Comparison of ENCODE assay signal across 23 mouse cellular contexts in genomic region chr15:31253380-31253779, GRCm38 (mm10). TPM values are rescaled to one million over a fixed set of nuclear protein-coding genes. Genes with fewer than 3 reads are reported as not detected.
DNase-seq lines count a peak whose midpoint lies in the region; ATAC-seq and TF ChIP-seq lines count a peak whose summit lies in the region.
"Had no signal": no experiment of that assay in that cellular context is flagged by ENCODE, and none has a peak within 500 bp of the region (broad histone marks: within the 10 kb centered on the region; RNA-seq: fewer than 3 reads in every experiment).

No protein-coding gene starts in this region.

- TF ChIP-seq RAD21 in CH12.LX (IDR thresholded peaks at IDR 0.05; ENCODE audit: low read depth, low read length), result peak; percentile 56

- ATAC-seq in midbrain, embryonic 13.5 days, result no peak
- peak; percentile 20; the same call in 1 of the 2 replicates for ATAC-seq in megakaryocyte progenitor cell, adult 5-6 weeks (replicated peaks; ENCODE audit: poor library complexity)
- ATAC-seq: forebrain, embryonic 16.5 days had no signal

- H3K79me2 ChIP-seq in CH12.LX (replicated peaks; ENCODE audit: control insufficient read depth, extremely low read depth, insufficient read depth, poor library complexity, severe bottlenecking), result no peaks in the 10 kb centered on the region

- H3K36me3 ChIP-seq in midbrain, embryonic 10.5 days, result no peaks in the 10 kb centered on the region
- no peaks in the 10 kb centered on the region for H3K36me3 ChIP-seq in midbrain, embryonic 13.5 days
- H3K36me3 ChIP-seq in CH12.LX (replicated peaks in 1 of 2; ENCODE audit: control insufficient read depth in 1 of 2, insufficient read depth in 1 of 2, low read length in 1 of 2), result peaks cover 0 to 46% of the 10 kb centered on the region in 2 experiments
- H3K36me3 ChIP-seq: embryonic facial prominence, embryonic 10.5 days; hindbrain, embryonic 12.5 days; liver, embryonic 13.5 days; neural tube, embryonic 15.5 days had no signal

- in situ Hi-C loops in CH12.LX (cut with MboI; ENCODE audit: low pct_ligation_motif_present, low pct_unique_long_range_greater_than_20kb, low sequenced_read_pairs), result loop anchor here (25.0 kb wide), 1 partner anchor 441 kb away; no protein-coding TSS in a partner anchor

- peak overlapping the region; percentile 13; the same call in 1 of the 2 replicates for H3K27ac ChIP-seq in gastrocnemius, adult 2 months
- 0 out of 2 replicates have a peak overlapping the region, but pooled peaks have one; percentile 49 for H3K27ac ChIP-seq in midbrain, embryonic 10.5 days (replicated peaks)
- H3K27ac ChIP-seq in midbrain, embryonic 13.5 days, result no peak overlapping the region
- H3K27ac ChIP-seq in CH12.LX (ENCODE audit: insufficient read depth, low read depth), result peak overlapping the region; percentile 9; the same call in 1 of the 2 replicates
- H3K27ac ChIP-seq: embryonic facial prominence, embryonic 10.5 days; hindbrain, embryonic 12.5 days; kidney, postnatal 0 days; neural tube, embryonic 15.5 days; stomach, postnatal 0 days had no signal

- no peaks in the 10 kb centered on the region for H3K27me3 ChIP-seq in midbrain, embryonic 10.5 days (ENCODE audit: low read depth, poor library complexity, severe bottlenecking)
- no peaks in the 10 kb centered on the region for H3K27me3 ChIP-seq in midbrain, embryonic 13.5 days
- H3K27me3 ChIP-seq in CH12.LX (replicated peaks), result no peaks in the 10 kb centered on the region
- H3K27me3 ChIP-seq: hindbrain, embryonic 12.5 days; liver, embryonic 13.5 days; neural tube, embryonic 15.5 days had no signal

- WGBS in midbrain, embryonic 10.5 days, result 75% methylated on average over 8 of the region's 8 CpGs
- 77% methylated on average over 8 of the region's 8 CpGs for WGBS in midbrain, embryonic 13.5 days

- no peak for TF ChIP-seq CTCF in gastrocnemius, adult 2 months (IDR thresholded peaks at IDR 0.05)
- peak in 1 of 2 experiments; percentile 62; a peak in 2 of 4 replicates for TF ChIP-seq CTCF in CH12.LX (conservative IDR thresholded peaks at IDR 0.05 in 1 of 2, IDR thresholded peaks at IDR 0.05 in 1 of 2; ENCODE audit: low read depth in 2 of 2, low read length in 2 of 2)

- H3K9me3 ChIP-seq in midbrain, embryonic 10.5 days (replicated peaks), result no peaks in the 10 kb centered on the region
- H3K9me3 ChIP-seq in midbrain, embryonic 13.5 days, result no peaks in the 10 kb centered on the region
- no peaks in the 10 kb centered on the region for H3K9me3 ChIP-seq in CH12.LX (replicated peaks; ENCODE audit: low read length)
- H3K9me3 ChIP-seq: embryonic facial prominence, embryonic 10.5 days; hindbrain, embryonic 12.5 days; liver, embryonic 13.5 days; neural tube, embryonic 15.5 days had no signal

- H3K4me2 ChIP-seq in midbrain, embryonic 13.5 days (replicated peaks), result no peak overlapping the region
- H3K4me2 ChIP-seq in CH12.LX (ENCODE audit: insufficient read depth, low read depth, poor library complexity, severe bottlenecking), result no peak overlapping the region
- H3K4me2 ChIP-seq: heart, embryonic 11.5 days; hindbrain, embryonic 12.5 days; liver, embryonic 13.5 days; neural tube, embryonic 15.5 days had no signal

- no peak for TF ChIP-seq EP300 in CH12.LX (IDR thresholded peaks at IDR 0.05; ENCODE audit: low read length)

- H3K4me1 ChIP-seq in midbrain, embryonic 10.5 days, result peaks cover 6% of the 10 kb centered on the region; the same call in 1 of the 2 replicates
- peaks cover 26% of the 10 kb centered on the region for H3K4me1 ChIP-seq in midbrain, embryonic 13.5 days (replicated peaks)
- H3K4me1 ChIP-seq in CH12.LX (ENCODE audit: control insufficient read depth in 1 of 2, insufficient read depth in 2 of 2), result peaks cover 48 to 96% of the 10 kb centered on the region in 2 experiments

- intact Hi-C loops in gastrocnemius, adult 2 months (cut with DNase I), result no loop called here

- DNase-seq in gastrocnemius, adult 2 months, result no peak
- DNase-seq in gastrocnemius, postnatal 4 days (ENCODE audit: low spot score in 2 of 2), result no peak
- no peak for DNase-seq in midbrain, embryonic 10.5 days (ENCODE audit: low spot score)
- DNase-seq in CH12.LX (ENCODE audit: extremely low read depth), result peak; percentile 54
- no peak for DNase-seq in frontal cortex, postnatal 10 days (ENCODE audit: low spot score in 2 of 2)
- DNase-seq in kidney, postnatal 36 days, result no peak
- DNase-seq: adrenal gland, postnatal 14 days; B cell, adult 2 months; cerebellum, adult 8-10 months; gastrocnemius, postnatal 36 days; liver, embryonic 13.5 days; lung, adult 2 months; lung, postnatal 14 days; right cerebral cortex, postnatal 14 days had no signal

- H3K9ac ChIP-seq in midbrain, embryonic 13.5 days (replicated peaks), result no peak overlapping the region
- H3K9ac ChIP-seq in CH12.LX (ENCODE audit: insufficient read depth, low read depth), result no peak overlapping the region
- H3K9ac ChIP-seq: hindbrain, embryonic 12.5 days; liver, embryonic 13.5 days; neural tube, embryonic 15.5 days had no signal

- TF ChIP-seq POLR2A in CH12.LX (IDR thresholded peaks at IDR 0.05; ENCODE audit: low read depth, low read length), result no peak

- no peak overlapping the region for H3K4me3 ChIP-seq in gastrocnemius, adult 2 months
- no peak overlapping the region for H3K4me3 ChIP-seq in midbrain, embryonic 10.5 days
- no peak overlapping the region for H3K4me3 ChIP-seq in midbrain, embryonic 13.5 days (replicated peaks)
- H3K4me3 ChIP-seq in CH12.LX (replicated peaks in 1 of 3; ENCODE audit: low read depth in 2 of 3, low read length in 2 of 3, poor library complexity in 1 of 3), result no peak overlapping the region
- H3K4me3 ChIP-seq: embryonic facial prominence, embryonic 10.5 days; hindbrain, embryonic 12.5 days; liver, embryonic 13.5 days; neural tube, embryonic 15.5 days had no signal

- dilution Hi-C loops in CH12.LX (cut with MboI; ENCODE audit: extremely low pct_ligation_motif_present, extremely low pct_unique_long_range_greater_than_20kb, low sequenced_read_pairs), result no loop called here

TF ChIP-seq in CH12.LX, 34 proteins besides CTCF, POLR2A, EP300 and RAD21:
- TF ChIP-seq ZC3H11A (IDR thresholded peaks at IDR 0.05; ENCODE audit: low read depth, low read length), result 0 out of 2 replicates have a peak, but pooled peaks have one; percentile 1
- TF ChIP-seq CHD2 (IDR thresholded peaks at IDR 0.05; ENCODE audit: low read length), result no peak
- TF ChIP-seq JUN (IDR thresholded peaks at IDR 0.05; ENCODE audit: insufficient read depth, low read depth, low read length), result no peak
- TF ChIP-seq USF2 (conservative IDR thresholded peaks at IDR 0.05; ENCODE audit: low read depth, low read length), result no peak
- TF ChIP-seq UBTF (IDR thresholded peaks at IDR 0.05; ENCODE audit: low read depth, low read length), result no peak
- no peak for TF ChIP-seq NRF1 (IDR thresholded peaks at IDR 0.05; ENCODE audit: low read depth, low read length)
- TF ChIP-seq NELFE (IDR thresholded peaks at IDR 0.05; ENCODE audit: low read depth, low read length), result no peak
- peak; percentile 49 for TF ChIP-seq SMC3 (IDR thresholded peaks at IDR 0.05; ENCODE audit: low read depth, low read length)
- TF ChIP-seq CHD1 (IDR thresholded peaks at IDR 0.05; ENCODE audit: low read depth, low read length), result no peak
- no peak for TF ChIP-seq HCFC1 (IDR thresholded peaks at IDR 0.05; ENCODE audit: low read depth, low read length)
- 0 out of 2 replicates have a peak, but pooled peaks have one; percentile 52 for TF ChIP-seq MYC (IDR thresholded peaks at IDR 0.05; ENCODE audit: low read depth, low read length)
- no peak for TF ChIP-seq E2F4 (IDR thresholded peaks at IDR 0.05; ENCODE audit: insufficient replicate concordance, low read depth, low read length)
- 0 out of 2 replicates have a peak, but pooled peaks have one; percentile 37 for TF ChIP-seq ELF1 (IDR thresholded peaks at IDR 0.05; ENCODE audit: low read depth, low read length)
- no peak for TF ChIP-seq ETS1 (conservative IDR thresholded peaks at IDR 0.05; ENCODE audit: low read depth, low read length)
- TF ChIP-seq IRF4 (IDR thresholded peaks at IDR 0.05; ENCODE audit: low read depth, low read length), result peak; percentile 47; the same call in 1 of the 2 replicates
- peak; percentile 50; the same call in 1 of the 2 replicates for TF ChIP-seq MAFK (IDR thresholded peaks at IDR 0.05; ENCODE audit: insufficient replicate concordance, low read length)
- TF ChIP-seq MAX (IDR thresholded peaks at IDR 0.05; ENCODE audit: low read length), result peak; percentile 61; the same call in 1 of the 2 replicates
- no peak for TF ChIP-seq ZNF384 (IDR thresholded peaks at IDR 0.05; ENCODE audit: low read depth, low read length)
- TF ChIP-seq TBP (conservative IDR thresholded peaks at IDR 0.05; ENCODE audit: low read depth, low read length), result no peak
- TF ChIP-seq BHLHE40 (IDR thresholded peaks at IDR 0.05; ENCODE audit: low read depth, low read length), result peak; percentile 58
- no peak for TF ChIP-seq ZMIZ1 (IDR thresholded peaks at IDR 0.05; ENCODE audit: low read depth, low read length)
- no peak for TF ChIP-seq SIN3A (IDR thresholded peaks at IDR 0.05; ENCODE audit: low read length)
- TF ChIP-seq MXI1 (IDR thresholded peaks at IDR 0.05; ENCODE audit: low read depth, low read length), result peak; percentile 75; the same call in 1 of the 2 replicates
- no peak for TF ChIP-seq GABPA (IDR thresholded peaks at IDR 0.05; ENCODE audit: insufficient replicate concordance, low read depth, low read length)
- TF ChIP-seq RCOR1 (conservative IDR thresholded peaks at IDR 0.05; ENCODE audit: low read depth, low read length), result no peak
- no peak for TF ChIP-seq KAT2A (IDR thresholded peaks at IDR 0.05; ENCODE audit: insufficient replicate concordance, low read length)
- TF ChIP-seq MAZ (IDR thresholded peaks at IDR 0.05; ENCODE audit: low read depth, low read length), result no peak; the same call in 1 of the 2 replicates
- no peak for TF ChIP-seq ZKSCAN1 (IDR thresholded peaks at IDR 0.05; ENCODE audit: borderline replicate concordance, low read depth, low read length)
- no peak for TF ChIP-seq TCF12 (IDR thresholded peaks at IDR 0.05; ENCODE audit: low read depth, low read length)
- no peak for TF ChIP-seq USF1 (IDR thresholded peaks at IDR 0.05; ENCODE audit: low read depth, low read length)

RNA-seq across cellular contexts. Expression of gene Dap, which starts 29.3 kb away (rescaled TPM):
- total RNA-seq in gastrocnemius, adult 2 months (2021), result 10 to 100 TPM in 1 of 2 experiments, 1 to 10 TPM in 1; 6.2 to 11.4 TPM
- total RNA-seq in gastrocnemius, postnatal 4 days (2021), result 10 to 100 TPM; 69.4 to 78.0 TPM
- polyA plus RNA-seq in midbrain, embryonic 10.5 days (2016; fragmentation: Nextera tagmentation; extraction: Ambion mirVana), result 32.9 and 38.4 TPM in 2 replicates
- polyA plus RNA-seq in midbrain, embryonic 13.5 days (2015; fragmentation: Nextera tagmentation; extraction: Ambion mirVana), result 30.6 and 31.1 TPM in 2 replicates
- total RNA-seq in CH12.LX (2012; rRNA removed) (11.1 and 12.6 TPM in 2 replicates), CH12.LX (2014; rRNA removed) (12.2 and 15.1 TPM in 2 replicates)
- 50.2 and 69.8 TPM in 2 replicates for polyA plus RNA-seq in CH12.LX (2012; ENCODE audit: insufficient read length, low read depth)
- total RNA-seq in megakaryocyte progenitor cell, adult 5-6 weeks (2015), result 98.8 and 118 TPM in 2 replicates
- 82.2 and 87.6 TPM in 2 replicates for total RNA-seq in megakaryocyte progenitor cell, adult 5-6 weeks (2017)

Comparison
In these comparisons a context has a peak if more than half of its experiments do, and no peak if none do; other contexts are left out.
1. RNA of gene Dap, which starts 29.3 kb away (total RNA-seq): 82.2 to 118 TPM in megakaryocyte progenitor cell, adult 5-6 weeks and 69.4 to 78.0 TPM in gastrocnemius, postnatal 4 days; 11.1 to 15.1 TPM in CH12.LX and 6.2 to 11.4 TPM in gastrocnemius, adult 2 months; every median in the first group is over 4 times any median in the second.